Mouse (Mus musculus): ENCODE measurements around the gene E330009J07Rik.
A peak's percentile ranks its signal among the peaks of the same experiment; 100 is the strongest.

GRCm38 (mm10) chr6:40436047-40436483 is at the start of gene E330009J07Rik:
- TF ChIP-seq POLR2A (IDR thresholded peaks at IDR 0.05; ENCODE audit: insufficient read length, low read depth) (peak; percentile 81), MYOG (IDR thresholded peaks at IDR 0.05; ENCODE audit: control insufficient read depth in 1 of 3, insufficient read depth in 1 of 3, insufficient read length in 2 of 3, low read depth in 2 of 3) (peak in 2 of 3 experiments; percentile 38 to 64), TCF12 (IDR thresholded peaks at IDR 0.05; ENCODE audit: insufficient read depth, poor library complexity, severe bottlenecking) (no peak), CEBPB (IDR thresholded peaks at IDR 0.05; ENCODE audit: insufficient read depth, poor library complexity, severe bottlenecking) (no peak), POLR2AphosphoS2 (IDR thresholded peaks at IDR 0.05; ENCODE audit: insufficient read length, low read depth) (peak; percentile 72), MAX (IDR thresholded peaks at IDR 0.05; ENCODE audit: low read depth) (no peak), MYOD1 (IDR thresholded peaks at IDR 0.05; ENCODE audit: control insufficient read depth in 1 of 3, insufficient read length in 2 of 3, low read depth in 2 of 3) (peak in 2 of 3 experiments; percentile 41 to 52), USF1 (IDR thresholded peaks at IDR 0.05; ENCODE audit: low read depth) (no peak), TCF3 (IDR thresholded peaks at IDR 0.05; ENCODE audit: insufficient read length, low read depth) (no peak)

All from myocyte (in vitro differentiated cells).